Mouse (Mus musculus) limb, embryonic 10.5 days (tissue): Measurements from ENCODE around the gene Ppp1r35. TPM values are rescaled to one million over a fixed set of nuclear protein-coding genes. Genes with fewer than 3 reads are reported as not detected.

Experiments used
- DNase-seq: peaks from one replicate; pipeline ENCODE4 v3.0.0-alpha.2; 2017; ENCODE audit warnings: low spot score
- H3K27ac ChIP-seq: fragments of 300-500 bp; sonication (generic); 2 replicates; pipeline ENCODE4 v1.5.1; 2016; ENCODE audit warnings: mild to moderate bottlenecking
- H3K27me3 ChIP-seq: fragments of 300-500 bp; sonication (generic); 2 replicates; pipeline ENCODE4 v1.6.1; 2016; ENCODE audit warnings: low read depth, mild to moderate bottlenecking; ENCODE audit not compliant: poor library complexity, severe bottlenecking
- H3K36me3 ChIP-seq: fragments of 300-500 bp; sonication (generic); 2 replicates; pipeline ENCODE4 v1.6.1; 2016; ENCODE audit warnings: mild to moderate bottlenecking, moderate library complexity
- H3K4me1 ChIP-seq: fragments of 300-500 bp; sonication (generic); 2 replicates; pipeline ENCODE4 v1.6.1; 2016
- H3K4me3 ChIP-seq: fragments of 300-500 bp; sonication (generic); 2 replicates; pipeline ENCODE4 v1.5.1; 2016; ENCODE audit warnings: mild to moderate bottlenecking, moderate library complexity
- H3K9me3 ChIP-seq: fragments of 300-500 bp; sonication (generic); replicated peaks from 2 replicates; pipeline ENCODE4 v1.6.1; 2016; ENCODE audit warnings: mild to moderate bottlenecking
- WGBS: fragments of 180-500 bp; shearing (Covaris S2); methylation state at CpG from one replicate; pipeline ENCODE4 v1.1.7; 2016; 5-methylcytosine and 5-hydroxymethylcytosine counted together
- polyA plus RNA-seq: library from polyadenylated mRNA; unstranded; fragments of >200 nt; fragmentation: Nextera tagmentation; extraction: Ambion mirVana; gene quantifications from 2 replicates; pipeline ENCODE4 v1.2.1, GENCODE M21; 2016

Ppp1r35 gene
- polyA plus RNA-seq, 1 experiment from 2014 or later, result 49.5 TPM

DNA sequence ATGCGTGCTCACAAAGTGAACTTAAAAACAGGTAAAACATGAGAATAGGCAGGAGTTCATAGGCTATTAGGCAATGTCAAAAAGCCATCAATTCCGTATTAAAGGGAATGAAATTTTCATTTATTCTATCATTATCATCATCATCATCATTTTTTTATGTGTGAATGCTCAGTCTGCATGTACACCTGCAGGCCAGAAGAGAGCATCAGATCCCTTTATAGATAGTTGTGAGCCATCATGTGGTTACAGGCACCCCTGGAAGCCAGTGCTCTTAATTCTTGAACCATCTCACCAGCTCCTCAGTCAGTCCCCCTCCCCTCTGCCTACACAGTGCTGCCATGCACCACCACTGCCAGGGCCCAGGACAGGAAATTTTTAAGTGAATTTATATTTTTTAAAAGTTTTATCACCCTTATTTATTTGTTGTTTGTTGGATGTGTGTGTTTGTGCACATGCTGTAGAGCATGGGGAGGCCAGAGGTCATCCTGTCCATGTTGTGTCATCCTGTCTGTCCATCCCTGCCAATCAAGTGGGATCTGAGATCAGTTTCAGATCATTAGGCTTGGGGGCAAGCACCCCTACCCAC lies 10.4 kb downstream of the Ppp1r35 start:
- Histone ChIP-seq H3K27ac (no peak overlapping the region), H3K27me3 (peaks cover 15% of the 10 kb centered on the region), H3K36me3 (peaks cover 13% of the 10 kb centered on the region), H3K4me1 (peaks cover 22% of the 10 kb centered on the region), H3K9me3 (no peaks in the 10 kb centered on the region), H3K4me3 (no peak overlapping the region)
- 99% methylated on average over 2 of the region's 2 CpGs for WGBS
- DNase-seq, result no peak

DNA sequence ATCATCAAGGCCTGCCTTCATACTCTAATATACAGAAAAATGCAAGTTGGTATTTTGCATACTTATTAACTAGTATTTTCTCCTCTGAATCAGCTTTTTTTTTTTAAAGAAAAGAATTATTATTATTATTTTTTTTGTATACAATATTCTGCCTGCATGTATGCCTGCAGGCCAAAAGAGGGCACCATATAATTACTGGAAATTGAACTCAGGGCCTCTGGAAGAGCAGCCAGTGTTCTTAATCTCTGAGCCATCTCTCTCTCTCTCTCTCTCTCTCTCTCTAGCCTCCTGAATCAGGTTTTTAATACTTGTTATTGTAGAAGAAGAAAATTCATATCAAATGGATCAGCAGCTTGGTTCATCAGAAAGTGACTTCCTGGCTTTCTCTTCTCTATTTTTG lies 12.9 kb downstream of the Ppp1r35 start:
- Histone ChIP-seq H3K4me3 (no peak overlapping the region), H3K9me3 (no peaks in the 10 kb centered on the region), H3K4me1 (peaks cover 6% of the 10 kb centered on the region; the same call in 1 of the 2 replicates), H3K36me3 (no peaks in the 10 kb centered on the region), H3K27me3 (peaks cover 15% of the 10 kb centered on the region), H3K27ac (no peak overlapping the region)
- no peak for DNase-seq

DNA sequence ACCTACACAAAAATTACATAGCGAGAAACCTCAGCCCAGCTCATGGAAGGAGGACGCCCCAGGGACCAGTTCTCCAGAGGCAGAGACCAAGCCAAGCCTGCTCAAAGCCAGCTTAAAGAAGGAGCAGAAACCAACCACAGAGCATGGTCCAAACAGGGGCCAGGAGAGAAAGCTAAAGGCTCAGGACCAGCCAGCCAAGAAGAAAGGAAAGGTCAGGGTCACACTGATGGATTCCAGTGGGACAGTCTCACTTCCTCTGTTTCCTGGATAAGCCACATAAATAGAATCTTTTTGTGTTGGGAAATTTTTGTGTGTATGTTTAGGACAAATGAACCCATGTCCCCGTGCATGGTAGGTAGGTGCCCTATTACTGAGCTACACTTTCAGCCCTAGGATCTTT lies 18.0 kb downstream of the Ppp1r35 start:
- H3K4me1 ChIP-seq, result no peaks in the 10 kb centered on the region
- no peak overlapping the region for H3K4me3 ChIP-seq
- H3K27me3 ChIP-seq, result no peaks in the 10 kb centered on the region
- 81% methylated on average over 3 of the region's 3 CpGs for WGBS
- no peak for DNase-seq
- H3K9me3 ChIP-seq, result no peaks in the 10 kb centered on the region
- H3K27ac ChIP-seq, result no peak overlapping the region
- no peaks in the 10 kb centered on the region for H3K36me3 ChIP-seq

DNA sequence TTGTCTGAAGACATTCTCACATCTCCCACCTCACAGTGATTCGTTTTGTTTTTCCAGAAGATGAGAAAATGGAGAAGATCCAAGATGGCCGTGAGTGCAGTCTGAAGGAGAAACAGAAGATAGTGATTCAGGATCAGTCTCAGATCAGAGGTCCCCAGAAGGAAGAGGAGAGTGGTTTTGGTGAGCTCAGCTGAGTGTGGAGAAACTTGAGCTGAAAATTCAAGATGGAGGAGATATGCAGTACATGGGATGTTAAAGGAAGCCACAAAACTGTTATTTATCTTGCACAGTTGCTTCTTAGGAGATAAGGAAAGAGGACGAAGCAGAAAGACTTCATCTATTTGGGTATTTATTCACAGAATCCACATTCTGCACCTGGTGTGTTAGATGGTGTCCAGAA lies 22.3 kb downstream of the Ppp1r35 start:
- H3K36me3 ChIP-seq, result no peaks in the 10 kb centered on the region
- H3K4me3 ChIP-seq, result no peak overlapping the region
- WGBS, result 87% methylated on average over 3 of the region's 3 CpGs
- DNase-seq, result no peak
- no peaks in the 10 kb centered on the region for H3K9me3 ChIP-seq
- no peaks in the 10 kb centered on the region for H3K27me3 ChIP-seq
- H3K4me1 ChIP-seq, result no peaks in the 10 kb centered on the region
- H3K27ac ChIP-seq, result no peak overlapping the region

DNA sequence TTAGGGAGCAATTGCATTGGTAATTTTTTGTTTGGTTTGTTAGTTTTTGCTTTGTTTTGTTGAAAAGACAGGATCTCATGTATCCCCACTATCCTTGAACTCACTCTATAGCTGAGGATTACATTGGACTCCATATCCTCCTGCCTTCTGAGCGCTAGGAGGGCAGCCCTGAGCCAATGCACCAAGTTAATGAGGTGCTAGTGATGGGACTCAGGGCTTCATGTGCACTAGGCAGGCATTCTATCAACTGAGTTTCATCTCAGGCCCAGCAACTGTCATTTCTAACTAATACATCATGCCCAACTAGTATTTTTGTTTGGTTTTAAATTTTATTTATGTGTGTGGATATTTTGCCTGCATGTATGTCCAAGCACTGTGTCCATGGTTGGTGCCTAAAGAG lies 27.5 kb downstream of the Ppp1r35 start:
- Histone ChIP-seq H3K27ac (no peak overlapping the region), H3K4me1 (no peaks in the 10 kb centered on the region), H3K27me3 (no peaks in the 10 kb centered on the region), H3K9me3 (no peaks in the 10 kb centered on the region), H3K4me3 (no peak overlapping the region), H3K36me3 (no peaks in the 10 kb centered on the region)
- 79% methylated on average over 1 of the region's 1 CpGs for WGBS
- no peak for DNase-seq

DNA sequence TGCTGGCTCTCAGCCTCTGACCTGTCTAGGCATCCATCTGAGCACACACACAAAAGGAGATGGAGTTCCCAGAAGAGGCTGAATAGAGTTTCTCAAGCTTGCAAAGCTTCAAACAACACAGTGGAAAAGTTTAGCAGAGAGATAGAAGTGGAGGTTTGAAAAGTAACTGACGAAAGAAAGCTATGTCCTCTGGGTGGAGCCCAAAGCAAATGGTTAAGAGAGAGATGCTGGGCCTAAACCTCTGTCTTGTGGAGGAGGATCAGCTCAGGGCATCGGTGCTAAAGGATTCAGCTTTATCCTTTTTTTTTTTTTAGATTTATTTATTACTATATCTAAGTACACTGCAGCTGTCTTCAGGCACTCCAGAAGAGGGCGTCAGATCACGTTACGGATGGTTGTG lies 29.7 kb downstream of the Ppp1r35 start:
- H3K27me3 ChIP-seq, result no peaks in the 10 kb centered on the region
- no peaks in the 10 kb centered on the region for H3K9me3 ChIP-seq
- DNase-seq, result no peak
- H3K36me3 ChIP-seq, result no peaks in the 10 kb centered on the region
- 91% methylated on average over 5 of the region's 5 CpGs for WGBS
- no peak overlapping the region for H3K27ac ChIP-seq
- H3K4me3 ChIP-seq, result no peak overlapping the region
- H3K4me1 ChIP-seq, result no peaks in the 10 kb centered on the region

DNA sequence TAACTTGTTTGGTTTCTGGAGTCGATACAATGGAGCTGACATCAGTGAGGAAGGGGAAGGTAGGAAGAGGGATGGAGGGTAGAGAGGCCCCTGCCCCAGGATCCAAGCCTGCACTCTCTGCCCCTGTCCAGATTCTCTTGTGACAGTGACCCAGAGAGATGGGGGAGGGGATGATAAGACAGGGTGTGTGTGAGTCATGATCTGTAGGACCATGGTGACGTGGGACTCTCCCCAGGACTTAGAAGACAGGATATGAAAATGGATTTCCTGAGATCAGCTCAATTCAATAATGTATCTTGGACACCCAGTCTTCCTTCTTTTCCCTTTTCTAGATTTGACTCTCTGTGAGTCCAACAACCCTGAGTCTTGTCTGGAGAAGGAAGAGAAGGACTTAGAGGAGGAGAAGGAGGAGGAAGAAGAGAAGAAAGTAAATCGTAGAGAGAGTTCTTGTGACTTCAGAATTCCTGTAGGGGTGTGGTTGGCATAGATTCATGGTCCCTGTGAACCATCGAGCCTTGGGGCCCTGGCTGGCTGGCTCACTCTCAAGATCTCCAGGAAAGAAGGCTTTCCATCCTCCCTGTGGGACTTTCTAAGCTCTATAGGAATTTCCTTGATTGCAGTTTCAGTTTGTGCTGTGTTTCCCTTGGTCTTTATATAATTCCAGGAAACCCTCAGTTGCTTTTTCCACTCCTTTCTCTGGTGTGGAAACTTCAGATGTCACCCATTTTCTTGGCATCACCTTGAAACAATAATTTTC lies 39.0 kb downstream of the Ppp1r35 start:
- H3K27ac ChIP-seq, result no peak overlapping the region

DNA sequence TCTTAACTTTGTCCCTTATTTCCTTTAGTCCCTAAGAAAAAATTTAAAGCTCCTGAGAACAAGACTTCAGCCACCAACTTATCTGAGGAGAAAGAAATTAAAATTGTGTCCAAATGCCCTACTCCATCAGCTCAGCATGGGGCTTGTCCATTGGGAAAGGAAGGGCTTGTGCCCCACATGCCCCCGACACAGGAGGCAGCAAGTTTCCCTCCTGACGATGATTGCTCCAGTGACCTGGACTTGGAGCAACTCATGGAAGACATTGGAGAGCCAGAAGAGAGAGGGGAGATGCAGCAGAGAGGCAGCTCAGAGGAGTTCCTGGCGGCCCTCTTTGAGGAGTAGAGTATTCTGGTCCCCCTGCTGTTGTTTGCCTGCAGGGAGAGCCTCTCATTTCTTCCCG lies 43.5 kb downstream of the Ppp1r35 start:
- no peaks in the 10 kb centered on the region for H3K4me1 ChIP-seq
- H3K9me3 ChIP-seq, result no peaks in the 10 kb centered on the region
- no peaks in the 10 kb centered on the region for H3K36me3 ChIP-seq
- H3K27me3 ChIP-seq, result no peaks in the 10 kb centered on the region
- no peak overlapping the region for H3K27ac ChIP-seq
- no peak for DNase-seq
- WGBS, result 77% methylated on average over 4 of the region's 4 CpGs
- H3K4me3 ChIP-seq, result no peak overlapping the region

More for the DNA sequence above, 39.0 kb downstream of the Ppp1r35 start:
- DNase-seq, result no peak
- Histone ChIP-seq H3K36me3 (no peaks in the 10 kb centered on the region), H3K9me3 (no peaks in the 10 kb centered on the region), H3K27me3 (no peaks in the 10 kb centered on the region), H3K4me1 (no peaks in the 10 kb centered on the region), H3K4me3 (no peak overlapping the region)
- WGBS, result 74% methylated on average over 4 of the region's 4 CpGs

DNA sequence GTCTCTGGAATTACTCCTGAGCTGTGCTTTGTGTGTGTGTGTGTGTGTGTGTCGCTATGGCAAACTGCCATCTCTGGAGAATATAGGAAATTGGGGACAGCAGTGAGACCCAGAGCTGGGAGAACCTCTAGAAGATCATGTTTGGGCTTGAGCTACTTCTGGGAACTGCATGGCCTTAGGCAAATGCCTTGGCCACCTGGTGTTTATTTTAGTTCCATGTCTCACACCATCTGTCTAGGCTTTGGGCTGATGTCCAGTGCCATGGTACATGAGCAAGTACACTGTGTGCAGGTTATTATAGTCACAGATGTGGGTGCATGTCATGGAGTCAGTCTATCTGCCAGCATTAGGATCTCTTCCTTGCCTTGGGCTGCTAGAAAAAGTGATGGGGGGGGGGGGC lies 44.0 kb downstream of the Ppp1r35 start:
- Histone ChIP-seq H3K27me3 (no peaks in the 10 kb centered on the region), H3K9me3 (no peaks in the 10 kb centered on the region), H3K36me3 (no peaks in the 10 kb centered on the region), H3K4me3 (no peak overlapping the region), H3K4me1 (no peaks in the 10 kb centered on the region), H3K27ac (no peak overlapping the region)
- DNase-seq, result no peak
- WGBS, result 97% methylated on average over 1 of the region's 1 CpGs

DNA sequence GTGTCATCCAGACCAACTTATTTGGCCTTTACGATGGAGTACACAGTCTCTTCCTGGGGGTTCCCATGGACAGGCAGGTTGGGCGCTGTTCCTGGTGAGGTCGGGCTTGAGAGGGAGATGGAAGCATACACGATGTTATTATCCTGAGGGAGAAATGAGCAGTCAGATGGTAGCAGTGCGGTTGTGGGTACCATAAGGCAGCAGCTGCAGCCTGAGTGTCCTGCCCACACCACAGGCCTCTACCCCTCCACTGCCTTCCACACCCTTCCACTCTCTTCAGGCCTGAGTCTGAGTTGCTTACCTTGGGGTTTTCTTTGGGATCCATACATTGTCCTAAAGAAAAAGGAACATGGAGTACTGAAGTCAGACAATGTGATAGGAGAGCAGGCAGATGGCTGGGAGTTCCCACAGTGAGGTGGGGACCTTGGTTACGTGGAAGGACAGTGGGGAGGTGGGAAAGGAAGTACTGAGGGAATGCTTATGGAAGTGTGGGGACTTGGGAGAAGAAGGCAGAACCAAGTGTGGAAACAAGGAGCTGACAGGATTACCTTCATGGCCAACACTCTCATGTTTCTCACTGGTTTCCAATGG lies 44.9 kb downstream of the Ppp1r35 start:
- DNase-seq, result no peak
- 90% methylated on average over 6 of the region's 6 CpGs for WGBS
- H3K36me3 ChIP-seq, result no peaks in the 10 kb centered on the region
- H3K27ac ChIP-seq, result no peak overlapping the region
- H3K4me1 ChIP-seq, result no peaks in the 10 kb centered on the region
- H3K27me3 ChIP-seq, result no peaks in the 10 kb centered on the region
- H3K4me3 ChIP-seq, result no peak overlapping the region
- no peaks in the 10 kb centered on the region for H3K9me3 ChIP-seq

DNA sequence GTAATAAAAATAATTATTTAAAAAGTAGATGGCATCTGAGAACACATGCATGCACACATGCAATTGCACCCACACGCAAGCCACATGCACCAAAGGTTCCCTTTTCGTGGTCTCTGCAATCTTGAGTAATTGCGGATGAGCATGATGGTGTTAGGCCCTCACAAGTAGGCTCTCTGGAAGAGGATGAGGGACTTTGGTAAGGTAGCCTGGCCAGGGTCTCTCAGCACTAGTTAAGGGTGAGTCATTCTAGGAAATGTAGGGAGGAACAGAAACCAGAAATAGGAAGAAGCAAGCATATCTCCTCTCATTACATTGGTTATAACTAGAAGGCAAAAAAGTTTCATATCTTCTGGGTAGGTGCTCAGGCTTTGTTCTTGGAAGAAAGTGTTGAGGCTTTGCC lies 46.4 kb downstream of the Ppp1r35 start:
- no peak for DNase-seq
- H3K4me3 ChIP-seq, result no peak overlapping the region
- no peaks in the 10 kb centered on the region for H3K4me1 ChIP-seq
- no peaks in the 10 kb centered on the region for H3K27me3 ChIP-seq
- no peaks in the 10 kb centered on the region for H3K9me3 ChIP-seq
- WGBS, result 95% methylated on average over 3 of the region's 3 CpGs
- no peaks in the 10 kb centered on the region for H3K36me3 ChIP-seq
- H3K27ac ChIP-seq, result no peak overlapping the region

DNA sequence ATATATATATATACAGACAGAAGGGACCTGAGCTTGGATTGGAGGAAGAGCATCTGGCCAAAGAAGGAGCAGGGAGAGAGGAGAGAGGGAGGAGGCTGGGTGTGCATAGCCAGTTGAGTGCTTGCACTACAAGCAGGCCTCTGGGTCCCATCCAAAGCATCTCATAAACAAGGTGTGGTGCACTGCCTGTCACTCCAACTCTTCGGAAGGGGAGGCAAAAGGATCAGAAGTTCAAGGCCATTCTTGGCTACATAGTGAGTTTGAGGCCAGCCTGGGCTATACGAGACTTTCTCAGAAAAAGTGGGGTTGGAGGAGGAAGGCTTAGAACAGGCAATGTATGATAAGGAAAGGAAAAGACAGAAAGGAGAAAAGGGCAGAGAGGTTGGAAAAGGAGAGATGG lies 47.3 kb downstream of the Ppp1r35 start:
- DNase-seq, result no peak
- no peaks in the 10 kb centered on the region for H3K27me3 ChIP-seq
- H3K4me1 ChIP-seq, result no peaks in the 10 kb centered on the region
- no peak overlapping the region for H3K4me3 ChIP-seq
- 80% methylated on average over 2 of the region's 2 CpGs for WGBS
- no peaks in the 10 kb centered on the region for H3K9me3 ChIP-seq
- H3K27ac ChIP-seq, result no peak overlapping the region
- no peaks in the 10 kb centered on the region for H3K36me3 ChIP-seq

DNA sequence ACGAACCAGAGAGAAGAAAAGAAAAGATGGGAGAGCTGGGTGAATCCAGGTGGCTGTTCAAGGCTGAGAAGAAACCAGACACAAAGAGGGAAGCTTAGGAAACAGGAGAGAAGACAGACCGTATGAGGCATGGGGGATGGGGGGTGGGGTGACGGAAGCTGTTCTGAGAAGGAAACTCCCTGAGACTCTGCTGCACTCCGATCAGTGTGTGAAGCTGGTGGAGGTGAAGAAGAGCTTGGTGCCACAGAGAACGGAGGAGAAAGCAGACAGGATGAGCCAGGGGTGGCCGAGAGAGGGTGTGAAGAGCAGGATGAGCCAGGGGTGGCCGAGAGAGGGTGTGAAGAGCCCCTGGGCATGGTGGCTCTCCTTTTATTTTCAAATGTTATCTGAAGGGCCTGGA lies 47.8 kb downstream of the Ppp1r35 start:
- 61% methylated on average over 7 of the region's 7 CpGs for WGBS

More for the DNA sequence above, 47.8 kb downstream of the Ppp1r35 start:
- no peak overlapping the region for H3K27ac ChIP-seq
- no peaks in the 10 kb centered on the region for H3K27me3 ChIP-seq
- H3K9me3 ChIP-seq, result no peaks in the 10 kb centered on the region
- no peaks in the 10 kb centered on the region for H3K4me1 ChIP-seq
- H3K36me3 ChIP-seq, result no peaks in the 10 kb centered on the region
- H3K4me3 ChIP-seq, result no peak overlapping the region
- DNase-seq, result no peak
